Mouse (Mus musculus) olfactory bulb, adult 2 months (tissue): ENCODE data around the gene Pde4b.

Experiments used
- CTCF ChIP-seq: fragments of 200-500 bp; IDR thresholded peaks from 2 replicates; pipeline ENCODE4 v1.5.1; 2012; ENCODE audit warnings: low read depth, mild to moderate bottlenecking, low read length, moderate library complexity; ENCODE audit not compliant: insufficient read depth
- POLR2A ChIP-seq: fragments of 200-500 bp; IDR thresholded peaks from 2 replicates; pipeline ENCODE4 v1.6.1; 2012; ENCODE audit warnings: mild to moderate bottlenecking, low read depth, low read length, moderate library complexity; ENCODE audit not compliant: insufficient read depth

- no peak for TF ChIP-seq POLR2A
- TF ChIP-seq CTCF: no peak
Measured at GRCm38 (mm10) chr4:102459216-102459999, 372.1 kb downstream of the Pde4b start.
